Mouse (Mus musculus) ovary, adult 2 months (tissue): ENCODE data around the gene Gm11567. TPM values are rescaled to one million over a fixed set of nuclear protein-coding genes. Genes with fewer than 3 reads are reported as not detected.

ENCODE experiments used
- polyA plus RNA-seq: library from polyadenylated mRNA; depleted of rRNA; stranded (reverse); fragments of >200 nt; gene quantifications from 2 replicates; pipeline ENCODE4 v1.2.3, GENCODE M21; 2012; rRNA removed

Gene Gm11567
- not detected in 2 replicates for polyA plus RNA-seq

GRCm38 (mm10) chr11:99878887-99879286 lies at the start of gene Gm11567:
Gene Gm11567 (plus strand): TSS chr11:99879187.

GRCm38 (mm10) chr11:99837966-99838365 lies 41.0 kb upstream of the Gm11567 start, which contains the start of gene 2300003K06Rik:
Gene 2300003K06Rik (minus strand): TSS chr11:99838066.

GRCm38 (mm10) chr11:99851508-99851907 lies 27.5 kb upstream of the Gm11567 start, which contains the start of gene Krtap4-16:
Gene Krtap4-16 (minus strand): TSS chr11:99851608.

GRCm38 (mm10) chr11:99857617-99858016 lies 21.4 kb upstream of the Gm11567 start, which contains the start of gene Gm11568:
Gene Gm11568 (plus strand): TSS chr11:99857917.

GRCm38 (mm10) chr11:99864176-99864575 lies 14.8 kb upstream of the Gm11567 start, which contains the start of gene Gm11559:
Gene Gm11559 (plus strand): TSS chr11:99864476.

GRCm38 (mm10) chr11:99873089-99873488 lies 5.9 kb upstream of the Gm11567 start, which contains the start of gene Krtap9-1:
Gene Krtap9-1 (plus strand): TSS chr11:99873389.

GRCm38 (mm10) chr11:99907620-99908019 lies 28.6 kb downstream of the Gm11567 start, which contains the start of gene Krtap31-1:
Gene Krtap31-1 (plus strand): TSS chr11:99907920.

GRCm38 (mm10) chr11:99914451-99914850 lies 35.5 kb downstream of the Gm11567 start, which contains the start of gene Gm11565:
Gene Gm11565 (plus strand): TSS chr11:99914751.

Other genes starting within 250 kb of the Gm11567 start
- gene Krtap4-2, start 244.1 kb upstream of the Gm11567 start, polyA plus RNA-seq, result not detected in 2 replicates
- not detected in 2 replicates for gene Krtap4-7, start 235.1 kb upstream of the Gm11567 start, polyA plus RNA-seq
- not detected in 2 replicates for gene Gm11555, start 229.0 kb upstream of the Gm11567 start, polyA plus RNA-seq
- gene Gm11563, start 220.2 kb upstream of the Gm11567 start, polyA plus RNA-seq, result not detected in 2 replicates
- 0.18 and 0.26 TPM in 2 replicates for gene Krtap4-6, start 213.2 kb upstream of the Gm11567 start, polyA plus RNA-seq
- gene Gm14190, start 188.4 kb upstream of the Gm11567 start, polyA plus RNA-seq, result not detected in 2 replicates
- gene Gm14180, start 144.9 kb upstream of the Gm11567 start, polyA plus RNA-seq, result not detected in 2 replicates
- not detected in 2 replicates for gene Gm11595, start 106.3 kb upstream of the Gm11567 start, polyA plus RNA-seq
- not detected in 2 replicates for gene Krtap4-8, start 98.5 kb upstream of the Gm11567 start, polyA plus RNA-seq
- not detected in 2 replicates for gene Krtap4-9, start 94.0 kb upstream of the Gm11567 start, polyA plus RNA-seq
- not detected in 2 replicates for gene Gm11596, start 85.7 kb upstream of the Gm11567 start, polyA plus RNA-seq
- gene Gm11569, start 80.3 kb upstream of the Gm11567 start, polyA plus RNA-seq, result not detected in 2 replicates
- gene Gm11554, start 74.7 kb upstream of the Gm11567 start, polyA plus RNA-seq, result not detected in 2 replicates
- not detected in 2 replicates for gene Krtap4-13, start 69.3 kb upstream of the Gm11567 start, polyA plus RNA-seq
- not detected in 2 replicates for gene Gm11564, start 63.5 kb upstream of the Gm11567 start, polyA plus RNA-seq
- not detected in 2 replicates for gene 2300003K06Rik, start 41.1 kb upstream of the Gm11567 start, polyA plus RNA-seq
- gene Krtap4-16, start 27.6 kb upstream of the Gm11567 start, polyA plus RNA-seq, result not detected in 2 replicates
- gene Gm11568, start 21.3 kb upstream of the Gm11567 start, polyA plus RNA-seq, result not detected in 2 replicates
- not detected in 2 replicates for gene Gm11559, start 14.7 kb upstream of the Gm11567 start, polyA plus RNA-seq
- not detected in 2 replicates for gene Krtap9-1, start 5.8 kb upstream of the Gm11567 start, polyA plus RNA-seq
- gene Krtap31-1, start 28.7 kb downstream of the Gm11567 start, polyA plus RNA-seq, result not detected in 2 replicates
- gene Gm11565, start 35.6 kb downstream of the Gm11567 start, polyA plus RNA-seq, result not detected in 2 replicates
- not detected in 2 replicates for gene Krtap31-2, start 57.1 kb downstream of the Gm11567 start, polyA plus RNA-seq
- not detected in 2 replicates for gene Krtap9-5, start 69.3 kb downstream of the Gm11567 start, polyA plus RNA-seq
- gene Krtap29-1, start 99.9 kb downstream of the Gm11567 start, polyA plus RNA-seq, result not detected in 2 replicates
- gene Krtap16-1, start 107.4 kb downstream of the Gm11567 start, polyA plus RNA-seq, result not detected in 2 replicates
- gene Krtap17-1, start 114.8 kb downstream of the Gm11567 start, polyA plus RNA-seq, result 0.23 TPM in 1 of 2 replicates, not detected in the other
- not detected in 2 replicates for gene Krt33a, start 137.0 kb downstream of the Gm11567 start, polyA plus RNA-seq
- gene Krt33b, start 150.7 kb downstream of the Gm11567 start, polyA plus RNA-seq, result not detected in 2 replicates
- gene Krt34, start 162.4 kb downstream of the Gm11567 start, polyA plus RNA-seq, result not detected in 2 replicates
- gene Krt31, start 171.4 kb downstream of the Gm11567 start, polyA plus RNA-seq, result not detected in 2 replicates
- gene Krt32, start 209.0 kb downstream of the Gm11567 start, polyA plus RNA-seq, result not detected in 2 replicates
- 0.07 TPM in 1 of 2 replicates, not detected in the other for gene Krt35, start 217.1 kb downstream of the Gm11567 start, polyA plus RNA-seq
- 0.52 and 1.2 TPM in 2 replicates for gene Krt36, start 226.4 kb downstream of the Gm11567 start, polyA plus RNA-seq
- gene Krt13, start 242.4 kb downstream of the Gm11567 start, polyA plus RNA-seq, result 1.1 and 1.3 TPM in 2 replicates